Mouse (Mus musculus): Measurements from ENCODE around the gene Rpgrip1l.

- TF ChIP-seq CTCF (IDR thresholded peaks at IDR 0.05) (no peak), EP300 (IDR thresholded peaks at IDR 0.05) (no peak)
Measured at GRCm38 (mm10) chr8:91342196-91342595, 29.1 kb upstream of the Rpgrip1l start.

Measured in lung, postnatal 0 days (tissue).